Mouse (Mus musculus) kidney, adult 2 months (tissue): ENCODE results near the gene Fam114a1.

Experiments used
- CTCF ChIP-seq: fragments of 200-500 bp; conservative IDR thresholded peaks from 2 replicates; pipeline ENCODE4 v1.5.1; 2011; ENCODE audit warnings: low read depth, mild to moderate bottlenecking, control low read depth, low read length, moderate library complexity, mixed read lengths; ENCODE audit not compliant: insufficient read depth, insufficient read length
- POLR2A ChIP-seq: fragments of 200-500 bp; IDR thresholded peaks from one replicate; pipeline ENCODE4 v1.6.1; 2011; ENCODE audit warnings: low read depth, low read length, control low read depth

GRCm38 (mm10) chr5:65015508-65015907 is 45.6 kb downstream of the Fam114a1 start:
- no peak for TF ChIP-seq POLR2A
- TF ChIP-seq CTCF = no peak
